Mouse (Mus musculus): ENCODE measurements around the gene Zfp324. TPM values are rescaled to one million over a fixed set of nuclear protein-coding genes. Genes with fewer than 3 reads are reported as not detected.

The Zfp324 gene
- polyA plus RNA-seq, 1 experiment from 2014 or later, result 9.4 TPM

- DNase-seq (ENCODE audit: low spot score), result no peak
Observed at GRCm38 (mm10) chr7:13010005-13010908, 44.6 kb downstream of the Zfp324 start, which contains the start of gene Zbtb45. TSS of gene Zbtb45 (minus strand) at chr7:13010034.

GRCm38 (mm10) chr7:13013671-13014070 is 48.0 kb downstream of the Zfp324 start:
- H3K27me3 ChIP-seq (replicated peaks; ENCODE audit: control insufficient read depth, insufficient read depth, low read length), result no peaks in the 10 kb centered on the region
- no peak for DNase-seq (ENCODE audit: low spot score)
- H3K27ac ChIP-seq (replicated peaks; ENCODE audit: low read depth, low read length), result no peak overlapping the region
- H3K36me3 ChIP-seq (ENCODE audit: control insufficient read depth, insufficient read depth, low read length), result no peaks in the 10 kb centered on the region
- H3K4me3 ChIP-seq (ENCODE audit: low read depth, low read length), result no peak overlapping the region
- no peak overlapping the region for H3K9ac ChIP-seq (ENCODE audit: low read depth, low read length)
- H3K4me2 ChIP-seq (ENCODE audit: low read depth, low read length), result no peak overlapping the region
- H3K9me3 ChIP-seq (ENCODE audit: control insufficient read depth, low read length), result no peaks in the 10 kb centered on the region
- ATAC-seq (ENCODE audit: low read depth), result no peak
- 54% methylated on average over 4 of the region's 4 CpGs for WGBS
- H3K4me1 ChIP-seq (ENCODE audit: control insufficient read depth, insufficient read depth, low read length), result peaks cover 5% of the 10 kb centered on the region

More at GRCm38 (mm10) chr7:13010005-13010908, 44.6 kb downstream of the Zfp324 start, which contains the start of gene Zbtb45:
- H3K4me3 ChIP-seq (ENCODE audit: low read depth, low read length), result peak within 1 kb of the TSS; percentile 70
- peak within 1 kb of the TSS; percentile 86 for H3K9ac ChIP-seq (ENCODE audit: low read depth, low read length)
- ATAC-seq (ENCODE audit: low read depth), result no peak
- H3K27me3 ChIP-seq (replicated peaks; ENCODE audit: control insufficient read depth, insufficient read depth, low read length), result no peaks in the 10 kb centered on the region
- H3K9me3 ChIP-seq (ENCODE audit: control insufficient read depth, low read length), result no peaks in the 10 kb centered on the region
- H3K4me2 ChIP-seq (ENCODE audit: low read depth, low read length), result peak within 1 kb of the TSS; percentile 86
- 23% methylated on average over 24 of the region's 26 CpGs for WGBS
- H3K4me1 ChIP-seq (ENCODE audit: control insufficient read depth, insufficient read depth, low read length), result peaks cover 9% of the 10 kb centered on the region
- peaks cover 27% of the 10 kb centered on the region for H3K36me3 ChIP-seq (ENCODE audit: control insufficient read depth, insufficient read depth, low read length)
- peak within 1 kb of the TSS; percentile 96 for H3K27ac ChIP-seq (replicated peaks; ENCODE audit: low read depth, low read length)

GRCm38 (mm10) chr7:13014275-13014839 is 48.7 kb downstream of the Zfp324 start:
- Histone ChIP-seq H3K4me1 (ENCODE audit: control insufficient read depth, insufficient read depth, low read length) (peaks cover 5% of the 10 kb centered on the region), H3K4me3 (ENCODE audit: low read depth, low read length) (no peak overlapping the region), H3K4me2 (ENCODE audit: low read depth, low read length) (no peak overlapping the region), H3K27ac (replicated peaks; ENCODE audit: low read depth, low read length) (no peak overlapping the region), H3K27me3 (replicated peaks; ENCODE audit: control insufficient read depth, insufficient read depth, low read length) (no peaks in the 10 kb centered on the region), H3K9ac (ENCODE audit: low read depth, low read length) (no peak overlapping the region), H3K9me3 (ENCODE audit: control insufficient read depth, low read length) (no peaks in the 10 kb centered on the region), H3K36me3 (ENCODE audit: control insufficient read depth, insufficient read depth, low read length) (no peaks in the 10 kb centered on the region)
- no peak for ATAC-seq (ENCODE audit: low read depth)
- WGBS, result 28% methylated on average over 6 of the region's 6 CpGs
- no peak for DNase-seq (ENCODE audit: low spot score)

- DNase-seq (ENCODE audit: low spot score) (no peak), ATAC-seq (ENCODE audit: low read depth) (no peak)
- H3K4me2 ChIP-seq (ENCODE audit: low read depth, low read length), result no peak overlapping the region
- H3K9ac ChIP-seq (ENCODE audit: low read depth, low read length), result no peak overlapping the region
- no peak overlapping the region for H3K27ac ChIP-seq (replicated peaks; ENCODE audit: low read depth, low read length)
- WGBS, result 61% methylated on average over 1 of the region's 1 CpGs
- no peaks in the 10 kb centered on the region for H3K36me3 ChIP-seq (ENCODE audit: control insufficient read depth, insufficient read depth, low read length)
- no peak overlapping the region for H3K4me3 ChIP-seq (ENCODE audit: low read depth, low read length)
- peaks cover 5% of the 10 kb centered on the region for H3K4me1 ChIP-seq (ENCODE audit: control insufficient read depth, insufficient read depth, low read length)
- no peaks in the 10 kb centered on the region for H3K27me3 ChIP-seq (replicated peaks; ENCODE audit: control insufficient read depth, insufficient read depth, low read length)
- no peaks in the 10 kb centered on the region for H3K9me3 ChIP-seq (ENCODE audit: control insufficient read depth, low read length)
Observed at GRCm38 (mm10) chr7:13015217-13015616, 49.6 kb downstream of the Zfp324 start.

- Histone ChIP-seq H3K36me3 (ENCODE audit: control insufficient read depth, insufficient read depth, low read length) (peaks cover 27% of the 10 kb centered on the region), H3K27me3 (replicated peaks; ENCODE audit: control insufficient read depth, insufficient read depth, low read length) (no peaks in the 10 kb centered on the region), H3K27ac (replicated peaks; ENCODE audit: low read depth, low read length) (peak overlapping the region; percentile 100), H3K9me3 (ENCODE audit: control insufficient read depth, low read length) (no peaks in the 10 kb centered on the region), H3K4me3 (ENCODE audit: low read depth, low read length) (peak overlapping the region; percentile 96), H3K4me2 (ENCODE audit: low read depth, low read length) (peak overlapping the region; percentile 82), H3K9ac (ENCODE audit: low read depth, low read length) (peak overlapping the region; percentile 97), H3K4me1 (ENCODE audit: control insufficient read depth, insufficient read depth, low read length) (peaks cover 12% of the 10 kb centered on the region; the same call in 1 of the 2 replicates)
- 3% methylated on average over 27 of the region's 31 CpGs for WGBS
- ATAC-seq (ENCODE audit: low read depth), result peak; percentile 70
- peak; percentile 93 for DNase-seq (ENCODE audit: low spot score)
Observed at GRCm38 (mm10) chr7:13022773-13023535, 57.3 kb downstream of the Zfp324 start.

Other genes starting within 250 kb of the Zfp324 start
- not detected in 2 replicates for gene Vmn2r56, start 230.8 kb upstream of the Zfp324 start, polyA plus RNA-seq (2014; fragmentation: Nextera tagmentation; extraction: Ambion mirVana)
- 10.1 and 11.3 TPM in 2 replicates for gene Zscan18, start 162.2 kb upstream of the Zfp324 start, polyA plus RNA-seq (2014; fragmentation: Nextera tagmentation; extraction: Ambion mirVana)
- 10.8 and 11.9 TPM in 2 replicates for gene Zfp329, start 147.0 kb upstream of the Zfp324 start, polyA plus RNA-seq (2014; fragmentation: Nextera tagmentation; extraction: Ambion mirVana)
- gene Zfp110, start 131.1 kb upstream of the Zfp324 start, polyA plus RNA-seq (2014; fragmentation: Nextera tagmentation; extraction: Ambion mirVana), result 34.2 and 38.0 TPM in 2 replicates
- gene Zfp128, start 84.7 kb upstream of the Zfp324 start, polyA plus RNA-seq (2014; fragmentation: Nextera tagmentation; extraction: Ambion mirVana), result 4.9 and 5.3 TPM in 2 replicates
- gene Zscan22, start 68.0 kb upstream of the Zfp324 start, polyA plus RNA-seq (2014; fragmentation: Nextera tagmentation; extraction: Ambion mirVana), result 15.1 and 16.6 TPM in 2 replicates
- gene Rps5, start 43.5 kb upstream of the Zfp324 start, polyA plus RNA-seq (2014; fragmentation: Nextera tagmentation; extraction: Ambion mirVana), result 1,364 and 1,371 TPM in 2 replicates
- 0.43 and 0.49 TPM in 2 replicates for gene Rnf225, start 38.4 kb upstream of the Zfp324 start, polyA plus RNA-seq (2014; fragmentation: Nextera tagmentation; extraction: Ambion mirVana)
- 2.5 and 3.8 TPM in 2 replicates for gene Zfp446, start 12.0 kb downstream of the Zfp324 start, polyA plus RNA-seq (2014; fragmentation: Nextera tagmentation; extraction: Ambion mirVana)
- not detected in 2 replicates for gene Slc27a5, start 32.4 kb downstream of the Zfp324 start, polyA plus RNA-seq (2014; fragmentation: Nextera tagmentation; extraction: Ambion mirVana)
- 321 and 352 TPM in 2 replicates for gene Trim28, start 33.3 kb downstream of the Zfp324 start, polyA plus RNA-seq (2014; fragmentation: Nextera tagmentation; extraction: Ambion mirVana)
- 20.0 and 23.6 TPM in 2 replicates for gene Zbtb45, start 44.2 kb downstream of the Zfp324 start, polyA plus RNA-seq (2014; fragmentation: Nextera tagmentation; extraction: Ambion mirVana)
- 162 and 169 TPM in 2 replicates for gene Chmp2a, start 69.0 kb downstream of the Zfp324 start, polyA plus RNA-seq (2014; fragmentation: Nextera tagmentation; extraction: Ambion mirVana)
- 140 and 147 TPM in 2 replicates for gene Ube2m, start 72.4 kb downstream of the Zfp324 start, polyA plus RNA-seq (2014; fragmentation: Nextera tagmentation; extraction: Ambion mirVana)
- 2.9 and 4.1 TPM in 2 replicates for gene Mzf1, start 88.9 kb downstream of the Zfp324 start, polyA plus RNA-seq (2014; fragmentation: Nextera tagmentation; extraction: Ambion mirVana)
- gene Vmn1r85, start 129.3 kb downstream of the Zfp324 start, polyA plus RNA-seq (2014; fragmentation: Nextera tagmentation; extraction: Ambion mirVana), result not detected in 2 replicates
- gene Vmn1r86, start 154.1 kb downstream of the Zfp324 start, polyA plus RNA-seq (2014; fragmentation: Nextera tagmentation; extraction: Ambion mirVana), result not detected in 2 replicates
- gene Vmn1r87, start 174.3 kb downstream of the Zfp324 start, polyA plus RNA-seq (2014; fragmentation: Nextera tagmentation; extraction: Ambion mirVana), result not detected in 2 replicates
- gene Vmn1r88, start 193.7 kb downstream of the Zfp324 start, polyA plus RNA-seq (2014; fragmentation: Nextera tagmentation; extraction: Ambion mirVana), result not detected in 2 replicates
- gene Vmn1r89, start 247.2 kb downstream of the Zfp324 start, polyA plus RNA-seq (2014; fragmentation: Nextera tagmentation; extraction: Ambion mirVana), result not detected in 2 replicates